Mouse (Mus musculus) adipocyte (in vitro differentiated cells): ENCODE data around the gene Itgb1.

ENCODE experiments used
- DNase-seq: peaks from one replicate; pipeline ENCODE4 v3.0.0-alpha.2; 2016; ENCODE audit warnings: low spot score

Itgb1 gene

GRCm38 (mm10) chr8:128684609-128685506, 596 bp upstream of the Itgb1 start:
- no peak for DNase-seq

- no peak for DNase-seq
Measured at GRCm38 (mm10) chr8:128686429-128686990, 1.1 kb downstream of the Itgb1 start.

DNA sequence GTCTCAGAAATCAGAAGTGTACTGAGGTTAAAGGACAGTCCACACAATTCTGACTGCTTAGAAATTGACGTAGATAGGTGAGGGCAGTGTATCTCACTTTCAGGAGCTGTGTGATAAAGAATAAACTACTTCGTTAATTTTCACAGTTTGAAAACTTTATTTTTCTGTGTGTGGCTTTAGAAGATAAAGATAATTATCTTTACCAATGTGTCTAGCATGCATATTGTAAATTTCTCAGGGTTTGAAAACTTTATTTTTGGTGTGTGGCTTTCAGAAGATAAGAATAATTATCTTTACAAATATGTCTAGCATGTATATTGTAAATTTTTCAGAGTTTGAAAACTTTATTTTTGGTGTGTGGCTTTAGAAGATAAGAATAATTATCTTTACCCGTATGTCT, 3.2 kb downstream of the Itgb1 start:
- no peak for DNase-seq

GRCm38 (mm10) chr8:128690056-128690455, 4.6 kb downstream of the Itgb1 start:
- no peak for DNase-seq

- no peak for DNase-seq
Measured at GRCm38 (mm10) chr8:128696701-128697397, 11.4 kb downstream of the Itgb1 start.

DNA sequence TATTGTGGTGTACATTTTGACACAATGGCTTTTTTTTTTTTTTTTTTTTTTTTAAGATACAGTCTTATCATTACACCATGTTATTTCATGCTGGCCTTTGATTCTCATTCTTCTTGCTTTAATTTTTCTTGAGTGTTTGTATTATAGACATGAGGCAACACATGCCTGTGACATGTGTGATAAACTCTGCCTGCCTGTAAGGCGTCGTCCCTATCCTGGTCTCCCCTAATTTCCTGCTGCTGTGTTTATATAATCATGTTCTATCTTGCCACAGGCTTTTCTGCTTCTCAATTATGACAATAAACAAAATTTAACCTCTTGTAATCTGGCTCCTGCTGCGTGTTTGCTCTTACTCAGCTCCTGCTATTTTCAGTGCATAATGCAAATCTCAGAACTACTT, 12.5 kb downstream of the Itgb1 start:
- DNase-seq, result no peak

DNA sequence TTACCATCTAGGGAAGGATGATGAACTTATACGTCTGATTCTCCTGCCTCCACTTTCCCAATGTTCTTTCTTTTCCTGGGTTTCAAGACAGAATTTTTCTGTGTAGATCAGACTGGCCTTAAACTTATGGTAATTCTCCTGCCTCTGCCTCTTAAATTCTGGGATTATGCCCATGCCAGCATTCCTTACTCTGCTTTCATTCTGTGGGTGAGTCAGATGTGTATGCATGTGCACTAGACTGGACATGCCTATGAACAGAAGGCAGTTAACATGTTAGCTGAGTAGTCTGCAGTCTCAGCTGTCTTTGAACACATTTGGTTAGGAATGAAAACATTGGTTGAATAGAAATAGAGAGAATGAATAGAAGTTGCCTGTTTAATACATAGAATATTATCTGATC, 18.9 kb downstream of the Itgb1 start:
- no peak for DNase-seq

GRCm38 (mm10) chr8:128704836-128705235, 19.4 kb downstream of the Itgb1 start:
- DNase-seq, result no peak

DNA sequence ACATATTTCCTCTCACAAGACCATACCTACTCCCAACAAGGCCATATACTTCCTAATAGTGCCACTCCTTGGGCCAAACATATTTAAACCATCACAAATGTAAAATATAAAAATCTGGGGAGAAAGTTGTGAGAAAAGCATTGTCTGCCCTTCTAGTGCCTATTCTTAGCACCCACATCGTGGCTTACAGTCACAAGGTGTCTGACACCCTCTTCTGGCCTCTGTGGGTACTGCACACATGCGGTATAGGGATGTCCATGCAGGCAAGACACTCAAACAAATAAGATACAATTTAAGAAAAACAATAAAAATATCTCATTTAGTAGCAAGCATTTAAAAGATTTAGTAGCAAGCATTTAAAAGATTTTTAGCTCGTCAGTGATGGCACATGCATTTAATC, 23.8 kb downstream of the Itgb1 start:
- peak; percentile 32 for DNase-seq

DNA sequence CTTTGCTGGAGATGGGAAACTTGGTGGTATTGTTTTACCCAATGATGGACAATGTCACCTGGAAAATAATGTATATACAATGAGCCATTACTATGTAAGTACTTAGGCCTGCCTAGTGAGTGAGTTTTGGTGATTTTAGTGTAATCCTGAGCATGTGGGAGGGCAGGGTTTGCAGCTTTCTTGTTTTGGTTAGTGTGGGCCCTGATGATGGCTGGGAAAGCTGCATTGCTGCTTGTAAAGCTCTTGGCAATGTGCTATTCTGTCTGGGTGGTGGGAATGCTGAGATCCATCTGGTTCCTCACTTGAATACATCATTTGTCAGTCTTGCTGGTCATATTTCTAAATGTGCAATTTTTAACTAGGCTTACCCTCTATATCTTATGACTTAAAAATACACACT, 30.7 kb downstream of the Itgb1 start:
- DNase-seq, result no peak

- DNase-seq, result peak; percentile 59
Measured at GRCm38 (mm10) chr8:128724819-128725218, 39.4 kb downstream of the Itgb1 start.

DNA sequence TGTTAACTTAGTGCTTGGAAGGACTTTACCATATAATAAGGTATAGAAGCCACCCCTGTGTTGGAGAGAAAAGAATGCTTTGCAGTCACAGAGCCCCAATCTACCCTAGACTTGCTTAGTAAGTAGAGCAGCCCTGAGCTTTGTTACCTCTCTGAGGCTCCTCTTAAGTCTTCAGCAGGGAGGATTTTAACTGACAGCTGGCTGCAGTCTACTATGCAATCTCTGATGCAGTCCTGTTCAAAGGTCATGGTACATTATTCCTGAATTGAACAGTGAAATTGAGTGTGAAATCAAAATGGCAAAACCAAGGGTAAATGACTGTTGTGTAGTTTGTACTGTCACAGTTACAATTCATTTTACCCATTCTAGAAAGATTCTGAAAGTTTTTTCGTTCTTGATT, 41.8 kb downstream of the Itgb1 start:
- no peak for DNase-seq

DNA sequence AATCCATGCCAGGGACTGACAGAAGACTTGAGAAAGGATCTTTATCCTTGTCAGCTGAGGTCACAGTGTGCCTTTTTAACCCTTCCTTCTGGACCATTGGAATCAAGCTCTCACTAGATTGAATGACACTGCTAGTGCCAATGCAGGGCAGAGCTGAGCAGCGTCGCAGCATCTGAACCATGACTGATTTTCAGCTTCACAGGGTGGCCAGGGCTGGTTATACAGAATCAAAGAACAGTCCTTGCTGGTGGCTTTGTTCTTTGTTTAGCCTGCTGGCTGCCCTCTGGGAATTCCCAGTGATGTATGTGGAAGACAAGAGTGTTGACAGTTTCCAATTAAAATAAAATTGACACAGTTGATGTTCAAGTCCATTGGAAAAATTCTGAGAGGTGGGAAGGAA, 46.8 kb downstream of the Itgb1 start:
- no peak for DNase-seq

DNA sequence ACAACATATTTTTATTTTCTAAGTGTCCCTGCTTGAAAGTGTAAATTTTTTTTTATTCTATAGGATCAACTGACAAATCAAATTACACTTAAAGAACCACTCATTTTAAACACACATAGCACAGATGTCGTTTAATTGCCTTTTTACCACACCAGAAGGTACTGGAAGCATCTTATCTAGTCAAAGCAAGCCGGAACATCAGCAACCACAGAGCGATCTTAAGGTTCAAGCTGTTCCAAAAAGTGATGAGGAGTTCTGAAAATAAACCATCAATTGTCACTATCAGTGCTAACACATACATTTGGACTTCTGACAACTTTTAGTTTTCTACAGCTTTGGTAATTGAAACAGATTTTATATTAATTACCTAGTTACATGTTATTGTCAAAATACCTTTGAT, 48.7 kb downstream of the Itgb1 start:
- DNase-seq, result no peak

DNA sequence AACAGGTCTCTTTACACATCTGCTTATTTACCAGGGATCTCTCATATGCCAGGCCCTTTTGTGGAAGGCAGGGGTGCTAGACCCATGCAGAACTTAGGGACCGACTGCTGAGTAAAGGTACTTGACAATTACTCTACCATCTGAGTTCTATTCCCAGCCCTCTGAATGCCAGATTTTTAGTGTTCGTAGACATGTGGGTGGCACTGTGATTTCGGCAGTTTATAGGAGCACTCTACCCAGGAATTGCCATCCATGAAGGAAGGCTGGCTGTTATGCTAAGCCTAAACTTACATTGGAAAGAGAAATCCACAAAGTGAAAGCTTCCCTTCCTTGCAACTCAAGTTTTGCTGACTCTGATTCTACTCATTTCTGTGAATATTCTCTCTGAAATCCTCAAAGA, 50.2 kb downstream of the Itgb1 start:
- DNase-seq, result no peak
